Mouse (Mus musculus) G1E (cell line): ENCODE measurements around the gene Spag9.

ENCODE experiments used
- CTCF ChIP-seq: IDR thresholded peaks from 2 replicates; pipeline ENCODE4 v1.5.1; 2012; ENCODE audit warnings: low read depth, low read length, inconsistent platforms, mixed read lengths
- GATA1 ChIP-seq: IDR thresholded peaks from 2 replicates; pipeline ENCODE4 v1.6.1; 2012; ENCODE audit warnings: borderline replicate concordance, low read length, inconsistent platforms, mixed read lengths
- POLR2AphosphoS5 ChIP-seq: IDR thresholded peaks from 2 replicates; pipeline ENCODE4 v1.6.1; 2012; ENCODE audit warnings: low read depth, low read length, inconsistent platforms; ENCODE audit not compliant: insufficient replicate concordance
- TAL1 ChIP-seq: conservative IDR thresholded peaks from 2 replicates; pipeline ENCODE4 v1.6.1; 2012; ENCODE audit warnings: low read depth, low read length, inconsistent platforms, mixed read lengths

GRCm38 (mm10) chr11:94117836-94118235, 121.9 kb downstream of the Spag9 start:
- TF ChIP-seq GATA1, result no peak
- TF ChIP-seq CTCF, result no peak
- no peak for TF ChIP-seq TAL1
- no peak for TF ChIP-seq POLR2AphosphoS5
